Mouse (Mus musculus): Measurements from ENCODE around the gene Gm17359. TPM values are rescaled to one million over a fixed set of nuclear protein-coding genes. Genes with fewer than 3 reads are reported as not detected.

Gene Gm17359
- polyA plus RNA-seq (2012; rRNA removed) = not detected in 2 replicates

GRCm38 (mm10) chr3:79336044-79336766 lies at the start of gene Gm17359:
Gm17359 (plus strand) TSS chr3:79336661.

Other genes with a start within 250 kb of the Gm17359 start
- 2.3 and 3.1 TPM in 2 replicates for gene Rapgef2, start 50.1 kb upstream of the Gm17359 start, polyA plus RNA-seq (2012; rRNA removed)
- gene Fnip2, start 231.1 kb downstream of the Gm17359 start, polyA plus RNA-seq (2012; rRNA removed) = 1.2 and 2.1 TPM in 2 replicates